Mouse (Mus musculus): ENCODE data around the gene Enpp4.

GRCm38 (mm10) chr17:44136863-44137640 lies 31.4 kb upstream of the Enpp4 start:
- TF ChIP-seq CEBPB (IDR thresholded peaks at IDR 0.05; ENCODE audit: insufficient read depth, poor library complexity, severe bottlenecking) (no peak), POLR2A (IDR thresholded peaks at IDR 0.05; ENCODE audit: insufficient read length, low read depth) (no peak), MAX (IDR thresholded peaks at IDR 0.05; ENCODE audit: low read depth) (no peak), USF1 (IDR thresholded peaks at IDR 0.05; ENCODE audit: low read depth) (no peak), TCF3 (IDR thresholded peaks at IDR 0.05; ENCODE audit: insufficient read length, low read depth) (no peak)
